Mouse (Mus musculus) heart, adult 8-10 months (tissue): Measurements from ENCODE around the gene Ano6. TPM values are rescaled to one million over a fixed set of nuclear protein-coding genes. Genes with fewer than 3 reads are reported as not detected.

ENCODE experiments used
- DNase-seq: peaks from one replicate; pipeline ENCODE4 v3.0.0; 2022; ENCODE audit warnings: low spot score
- total RNA-seq, 4 experiments: library from RNA; stranded (reverse); gene quantifications; 2 replicates each; pipeline ENCODE4 v1.2.4; 2022

Ano6 gene
- total RNA-seq, 4 experiments from 2014 or later, result 17.7 to 21.2 (median 19.1) TPM

GRCm38 (mm10) chr15:95768703-95769102, 21.9 kb upstream of the Ano6 start:
- DNase-seq, result peak; percentile 52

DNA sequence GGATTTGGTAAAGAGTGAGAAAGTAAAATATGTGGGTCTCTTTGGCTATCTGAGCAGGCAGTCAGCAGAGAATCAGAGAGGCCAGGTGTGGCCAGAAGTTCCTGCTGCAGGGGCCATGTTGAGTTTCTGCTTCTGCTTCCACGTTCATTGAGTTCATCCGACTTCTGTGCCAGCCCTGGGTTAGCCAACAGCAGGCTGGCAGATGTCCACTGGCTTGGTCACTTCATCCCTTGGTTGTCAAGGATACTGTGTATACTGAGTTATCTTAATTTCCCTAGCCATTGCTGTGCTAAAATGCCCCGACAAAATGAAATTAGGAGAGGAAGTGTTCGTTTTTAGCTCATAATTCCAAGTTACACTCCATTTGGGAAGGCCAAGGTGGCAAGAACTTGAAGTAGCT, 21.1 kb upstream of the Ano6 start:
- no peak for DNase-seq

DNA sequence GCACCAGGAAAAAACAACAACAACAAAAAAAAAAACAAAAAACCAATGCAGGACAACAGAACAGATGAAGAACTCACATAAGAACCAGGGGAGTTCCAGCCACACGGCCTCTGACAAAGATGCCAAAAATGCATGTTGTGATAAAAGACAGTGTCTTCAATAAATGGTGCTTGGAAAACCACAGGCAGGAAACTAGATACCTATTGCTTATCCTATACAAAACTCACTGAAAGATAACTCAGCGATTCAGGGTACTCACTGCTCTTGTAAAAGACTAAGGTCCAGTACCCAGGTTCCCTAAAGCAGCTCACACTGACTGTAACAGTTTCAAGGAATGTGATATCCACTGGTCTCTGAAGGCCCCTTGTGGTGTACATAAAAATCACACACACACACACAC, 20.3 kb upstream of the Ano6 start:
- no peak for DNase-seq

DNA sequence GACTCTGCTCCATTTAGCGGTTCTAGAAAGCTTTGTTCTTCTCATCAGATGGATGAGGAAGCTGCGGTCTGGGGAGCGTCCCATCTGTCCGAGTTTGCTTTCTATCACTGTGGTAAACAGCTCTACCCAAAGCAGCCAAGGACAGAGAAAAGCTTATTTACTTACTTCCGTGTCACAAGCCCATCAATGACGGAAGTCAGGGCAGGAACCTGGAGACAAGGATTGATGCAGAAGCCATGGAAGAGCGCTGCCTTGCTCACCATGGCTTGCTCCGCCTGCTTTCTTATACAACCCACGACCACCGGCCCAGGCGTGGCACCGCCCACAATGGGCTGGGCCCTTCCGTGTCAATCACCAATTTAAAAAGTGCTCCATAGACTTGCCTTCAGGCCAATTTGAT, 18.3 kb upstream of the Ano6 start:
- DNase-seq, result no peak

DNA sequence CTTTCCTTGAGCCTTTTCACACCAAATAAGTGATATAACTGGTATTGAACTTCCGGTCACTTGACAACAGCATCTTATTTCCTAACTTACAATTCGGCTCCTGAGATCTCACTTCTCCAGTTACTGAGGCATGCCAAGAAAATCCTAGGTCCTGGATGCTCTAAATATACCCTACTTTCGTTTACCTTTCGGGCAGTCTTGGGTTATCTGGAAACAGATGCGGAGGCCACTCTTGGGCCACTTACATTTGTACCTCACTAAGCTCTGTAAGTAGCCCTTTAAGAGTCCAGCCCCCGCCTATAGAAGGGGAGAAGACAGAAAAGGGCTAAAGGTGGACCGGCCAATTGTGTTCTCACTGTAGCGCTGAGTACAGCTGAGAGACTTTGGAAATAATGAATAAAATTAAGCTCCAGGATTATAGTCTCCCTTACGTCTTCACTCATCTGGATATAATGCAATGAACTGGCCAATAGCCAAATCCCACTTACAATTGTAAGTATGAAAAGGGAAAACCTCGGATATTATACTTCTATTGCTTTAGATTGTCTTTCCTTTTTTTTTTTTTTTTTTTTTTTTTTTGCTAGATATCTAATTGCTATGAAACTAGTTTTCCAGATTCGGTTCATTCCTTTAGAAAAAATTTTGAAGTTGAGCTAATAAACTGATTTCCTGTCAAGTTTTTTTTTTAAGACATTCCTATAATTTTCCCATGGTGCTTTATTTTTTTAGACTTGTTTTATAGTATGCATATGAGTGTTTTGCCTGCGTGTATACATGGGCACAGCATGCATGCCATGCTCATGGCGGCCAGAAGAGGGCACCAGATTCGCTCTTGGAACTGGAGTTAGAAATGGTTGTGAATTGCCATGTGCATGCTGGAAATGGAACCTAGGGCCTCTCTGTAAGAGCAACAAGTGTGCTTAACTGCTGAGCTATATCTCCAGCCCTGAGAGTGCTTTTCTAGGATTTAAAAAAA, 17.5 kb upstream of the Ano6 start:
- DNase-seq, result peak; percentile 72

- no peak for DNase-seq
Observed at GRCm38 (mm10) chr15:95774197-95774596, 16.4 kb upstream of the Ano6 start.

GRCm38 (mm10) chr15:95774674-95775414, 15.8 kb upstream of the Ano6 start:
- no peak for DNase-seq

DNA sequence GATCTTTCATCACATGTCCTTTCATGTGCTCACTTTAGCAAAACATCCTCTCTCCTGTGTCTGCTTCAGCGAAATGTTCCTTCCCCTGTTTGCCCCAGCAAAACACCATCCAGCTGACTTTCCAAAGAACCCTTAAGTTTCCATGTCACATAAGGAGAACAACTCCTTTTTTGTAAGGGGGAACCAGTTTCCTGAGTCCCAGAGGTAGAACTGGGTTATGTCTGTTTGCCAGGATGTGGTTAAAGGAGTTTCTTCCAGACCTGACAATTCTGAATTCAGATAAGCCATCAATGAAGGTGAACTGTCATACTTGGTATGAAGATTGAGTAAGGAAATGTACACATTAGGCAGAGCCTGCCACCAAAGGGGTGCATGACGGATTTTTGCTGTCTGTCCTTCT, 12.9 kb upstream of the Ano6 start:
- DNase-seq, result no peak

- DNase-seq, result no peak
Observed at GRCm38 (mm10) chr15:95778710-95779109, 11.9 kb upstream of the Ano6 start.

GRCm38 (mm10) chr15:95786624-95787023, 4.0 kb upstream of the Ano6 start:
- DNase-seq, result no peak

GRCm38 (mm10) chr15:95787578-95787977, 3.1 kb upstream of the Ano6 start:
- no peak for DNase-seq

DNA sequence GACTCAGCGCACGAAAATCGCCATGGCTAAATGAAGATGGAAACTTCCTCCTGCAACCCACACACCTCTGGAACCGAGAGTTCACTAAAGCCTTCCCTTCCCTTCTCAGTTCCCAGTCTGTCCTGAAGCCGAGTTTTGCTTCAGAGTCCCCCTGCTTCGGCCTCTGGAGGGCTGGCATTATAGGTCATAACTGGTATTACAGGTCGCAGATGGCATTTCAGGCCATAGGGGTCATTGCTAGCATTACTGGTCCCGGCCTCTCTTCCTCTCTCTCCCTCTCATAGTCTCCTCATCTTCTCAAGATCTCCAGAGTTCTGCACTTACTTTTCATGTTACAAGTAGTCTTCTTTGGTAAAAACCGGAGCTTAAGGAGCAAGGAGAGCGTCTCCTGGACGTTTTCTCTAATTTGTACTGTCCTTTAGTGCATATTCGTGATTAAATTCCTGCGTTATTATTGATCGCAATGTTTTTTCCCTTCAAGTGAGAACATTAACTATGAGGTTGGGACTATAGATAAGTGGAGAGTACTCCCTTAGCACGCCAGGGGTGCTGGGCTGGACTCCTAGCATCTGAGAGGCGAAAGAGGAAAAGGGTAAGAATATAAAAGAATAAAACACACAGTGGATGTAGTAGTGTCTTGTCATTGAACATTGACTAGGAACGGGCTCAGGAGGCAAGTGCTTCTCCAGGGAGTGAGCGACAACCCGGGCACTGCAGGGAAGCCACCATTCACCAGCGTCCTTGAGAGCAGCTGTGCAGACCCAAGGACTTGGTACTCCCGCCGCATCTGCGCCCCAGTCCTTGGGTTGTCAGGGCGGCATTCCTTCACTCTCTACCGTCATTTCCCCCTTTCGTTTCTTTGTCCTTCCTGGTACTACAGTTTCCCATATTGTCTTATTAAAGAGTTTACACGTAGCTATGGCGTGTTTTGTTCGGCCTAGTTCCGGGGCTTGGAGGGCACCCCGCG, 798 bp upstream of the Ano6 start:
- no peak for DNase-seq

DNA sequence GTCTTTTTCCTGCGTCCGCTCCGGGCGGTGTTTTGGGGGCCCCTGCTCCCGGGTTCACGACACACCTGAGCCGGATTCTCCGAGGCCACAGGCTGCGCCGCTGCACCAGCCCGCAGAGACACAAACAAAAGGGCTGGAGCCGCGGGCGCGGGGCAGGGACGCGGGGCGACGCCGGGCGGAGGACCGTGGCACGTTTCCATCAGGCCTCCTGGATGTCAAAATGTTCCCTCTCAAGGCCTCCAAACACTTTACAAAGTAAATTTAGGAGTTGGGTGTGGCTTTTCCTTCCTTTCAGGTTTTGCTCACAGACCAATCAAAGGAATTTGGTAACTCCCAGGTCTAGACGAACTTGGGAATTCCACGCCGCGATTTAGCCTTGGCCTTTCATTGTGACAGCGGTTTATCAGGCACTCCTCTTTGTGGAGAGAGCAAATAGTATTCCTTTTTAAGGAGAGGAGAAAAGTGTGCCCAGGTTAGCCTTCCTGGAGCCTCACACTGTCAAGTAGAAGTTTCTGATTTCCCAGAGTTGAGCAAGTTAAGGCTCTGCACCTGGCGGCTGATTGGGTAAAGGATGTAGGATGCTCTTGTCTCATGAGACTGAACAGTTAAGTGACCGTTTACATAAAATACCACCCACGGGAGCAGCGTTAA, 623 bp downstream of the Ano6 start:
- DNase-seq, result peak; percentile 63

- DNase-seq, result no peak
Observed at GRCm38 (mm10) chr15:95791855-95792254, 1.2 kb downstream of the Ano6 start.

GRCm38 (mm10) chr15:95792261-95793260, 1.9 kb downstream of the Ano6 start:
- DNase-seq, result no peak

DNA sequence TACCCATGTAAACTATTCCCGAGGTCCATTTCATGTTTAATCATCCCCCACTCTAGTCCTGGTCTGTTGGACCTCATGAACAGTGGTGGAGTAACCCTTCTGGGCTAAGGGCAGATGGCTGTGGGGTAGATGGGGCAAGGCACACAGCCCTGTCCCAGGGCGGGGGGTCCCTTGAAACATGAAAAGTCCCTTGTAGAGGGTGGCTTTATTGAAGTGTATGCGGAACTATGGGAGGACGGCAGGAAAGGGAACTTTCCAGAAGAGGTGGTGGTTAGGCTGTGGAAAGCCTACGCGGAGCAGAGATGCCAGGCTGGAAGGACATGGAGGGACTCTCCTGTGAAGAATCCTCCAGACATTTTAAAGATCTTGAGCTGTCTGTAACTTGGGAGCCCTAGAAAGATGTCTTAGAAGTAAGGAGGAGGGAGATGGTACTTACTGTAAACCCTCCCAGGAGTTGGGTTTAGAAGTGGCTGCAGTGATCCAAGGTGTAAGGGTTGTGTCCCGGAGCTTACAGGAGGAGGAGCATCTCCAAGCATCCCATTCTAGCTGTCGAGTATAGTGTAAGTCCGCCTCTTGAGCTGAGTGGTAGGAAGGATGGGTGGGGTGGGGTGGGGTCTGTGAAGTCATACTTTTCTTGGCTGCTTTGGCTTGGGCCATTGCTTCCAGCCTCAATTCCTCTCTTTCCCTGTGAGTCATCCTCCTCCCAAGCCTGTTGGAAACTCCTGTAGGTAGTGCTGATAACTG, 3.3 kb downstream of the Ano6 start:
- DNase-seq, result no peak

DNA sequence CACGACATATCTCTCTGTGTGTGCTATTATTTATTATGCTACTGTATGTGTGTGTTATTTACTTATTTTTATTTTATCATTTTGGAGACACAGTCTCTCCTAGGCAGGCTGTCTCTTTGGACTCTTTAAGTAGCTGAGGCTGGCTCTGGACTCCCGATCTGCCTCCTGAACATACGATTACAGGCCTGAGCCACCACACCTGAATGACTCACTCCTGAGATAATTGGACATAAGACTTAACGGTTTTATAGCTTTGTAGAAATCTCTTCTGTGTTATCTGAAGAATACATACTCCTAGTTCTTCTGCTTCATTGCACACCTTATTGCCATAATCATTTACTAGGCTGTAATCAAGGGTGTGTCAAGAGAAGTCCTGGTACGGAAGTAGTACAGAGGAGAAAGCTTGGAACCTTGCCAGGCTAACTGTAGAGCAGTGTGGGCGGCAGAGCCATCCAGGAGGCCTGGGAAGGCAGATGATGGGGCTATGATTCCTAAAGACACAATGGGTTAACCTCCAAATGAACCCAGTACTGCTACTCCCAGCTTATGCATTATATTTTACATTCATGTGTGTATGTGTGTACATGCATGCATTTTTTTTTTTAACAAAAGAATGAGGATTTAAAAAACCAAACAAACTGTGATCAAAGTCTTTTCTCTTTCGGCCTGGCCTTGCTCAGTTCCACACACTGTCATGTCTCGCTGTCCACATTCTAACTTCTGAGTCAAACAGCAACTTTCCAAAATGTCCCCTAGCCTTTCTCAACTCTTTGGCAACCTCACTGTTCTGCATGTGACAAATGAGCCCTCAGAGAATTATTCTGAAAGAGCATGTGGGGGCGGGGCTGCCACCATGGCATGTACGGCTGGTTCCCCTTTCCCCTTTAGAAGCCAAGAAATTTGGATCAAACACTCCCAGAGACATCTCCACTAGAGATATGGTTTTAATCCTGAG, 4.2 kb downstream of the Ano6 start:
- no peak for DNase-seq

DNA sequence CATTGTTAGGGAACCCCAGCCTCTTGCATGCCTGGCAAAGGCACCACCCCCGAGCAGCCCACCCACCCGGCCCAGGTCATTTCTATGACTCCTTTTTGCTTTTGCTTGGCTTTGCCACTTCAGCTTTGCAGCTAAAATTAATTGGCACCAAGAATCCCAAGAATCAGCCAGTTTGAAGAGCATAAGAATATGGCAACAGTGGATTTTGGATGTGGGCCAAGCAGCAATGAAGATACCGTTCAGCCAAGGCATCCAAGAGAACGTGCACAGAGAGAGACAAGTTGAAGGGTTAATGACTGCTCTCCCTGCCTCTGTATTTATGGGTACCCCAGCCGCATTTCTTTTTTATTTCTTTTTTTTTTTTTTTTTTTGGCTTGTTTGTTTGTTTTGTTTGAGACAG, 5.4 kb downstream of the Ano6 start:
- DNase-seq, result no peak
